Mouse (Mus musculus) adrenal gland, postnatal 36 days (tissue): ENCODE measurements at regions not wholly inside any gene's neighbourhood (a gene's known extent, or its start where the extent isn't known, plus 50 kb on each side); places are given as distances from the start of the nearest gene placed in this dataset.

Experiments
- DNase-seq, 2 experiments: peaks; one replicate each; pipeline ENCODE4 v3.0.0; 2021; ENCODE audit warnings: mixed read lengths in 1 of 2

DNA sequence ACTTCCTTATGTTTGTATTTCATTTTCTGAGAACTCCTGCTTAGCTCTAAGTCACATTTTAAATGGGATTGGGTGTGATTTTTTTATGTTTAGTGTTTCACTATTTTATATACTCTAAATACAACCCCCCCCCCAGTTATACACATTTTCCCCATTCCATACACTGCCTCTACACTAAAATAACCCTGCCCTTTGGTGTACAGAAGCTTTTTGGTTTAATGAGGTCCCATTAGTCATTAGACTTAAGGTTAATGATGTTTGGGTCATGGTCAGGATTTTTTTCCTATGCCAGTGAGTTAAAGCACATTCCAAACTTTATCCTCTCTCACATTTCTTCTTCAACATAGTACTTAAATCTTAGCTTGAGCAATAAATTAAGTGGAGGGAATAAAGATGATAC is 149.2 kb downstream of the Tinag start:
- DNase-seq = no peak

- DNase-seq = no peak
Measured at GRCm38 (mm10) chr9:76881830-76882229, 163.8 kb downstream of the Tinag start.

DNA sequence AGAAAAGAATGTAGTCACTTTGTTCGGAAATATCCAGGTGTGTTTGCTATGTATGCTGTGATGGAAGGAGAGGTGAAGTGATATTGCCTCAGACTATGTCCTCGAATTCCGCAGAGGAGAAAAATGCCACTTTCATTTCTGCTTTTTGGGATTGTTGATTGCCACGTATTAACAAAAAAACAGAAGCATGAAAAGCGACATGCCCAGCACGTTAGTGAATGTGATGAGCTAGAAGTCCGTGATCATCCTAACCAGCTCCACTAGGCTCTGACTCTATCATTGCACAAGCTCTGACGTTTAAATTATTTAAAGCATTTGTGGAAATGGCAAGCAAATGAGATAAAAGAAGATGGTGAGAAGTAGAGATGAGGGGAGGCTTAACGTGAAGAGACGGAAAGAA is 169.6 kb downstream of the Tinag start:
- no peak for DNase-seq

DNA sequence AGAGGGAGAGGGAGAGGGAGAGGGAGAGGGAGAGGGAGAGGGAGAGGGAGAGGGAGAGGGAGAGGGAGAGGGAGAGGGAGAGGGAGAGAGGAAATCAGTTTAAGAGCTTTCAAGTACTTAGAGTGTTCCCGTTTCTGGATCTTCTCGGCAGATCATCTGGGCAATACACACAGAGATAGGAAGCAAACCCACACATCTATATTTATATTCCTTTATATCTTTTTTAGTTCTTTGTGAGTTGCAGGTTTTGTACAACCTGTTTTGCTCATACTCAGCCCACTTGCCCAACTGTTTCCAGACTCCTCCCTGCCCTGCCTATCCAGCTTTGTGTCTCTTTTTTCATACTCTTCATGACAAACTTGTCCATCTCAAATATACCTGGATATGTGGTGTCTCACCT is 173.2 kb downstream of the Tinag start:
- no peak for DNase-seq

DNA sequence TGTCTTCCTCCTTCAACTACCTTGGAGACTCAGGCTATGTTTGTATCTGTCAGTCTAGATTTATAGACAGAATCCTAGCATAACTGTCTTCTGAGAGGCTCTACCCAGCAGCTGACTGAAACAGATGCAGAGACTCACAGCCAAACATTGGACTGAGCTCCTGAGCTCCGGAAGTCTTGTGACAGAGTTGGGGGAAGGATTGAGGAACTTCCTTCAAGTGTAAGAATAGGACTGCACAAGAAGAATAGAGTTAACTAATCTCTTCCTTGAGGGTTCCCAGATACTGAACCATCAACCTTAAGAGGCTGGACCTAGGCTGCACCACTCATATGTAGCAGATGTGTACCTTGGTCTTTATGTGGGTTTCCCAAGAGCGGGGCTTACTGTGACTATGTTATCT is 176.0 kb downstream of the Tinag start:
- DNase-seq = no peak

- DNase-seq = no peak
Measured at GRCm38 (mm10) chr9:76868633-76869032, 177.0 kb downstream of the Tinag start.

DNA sequence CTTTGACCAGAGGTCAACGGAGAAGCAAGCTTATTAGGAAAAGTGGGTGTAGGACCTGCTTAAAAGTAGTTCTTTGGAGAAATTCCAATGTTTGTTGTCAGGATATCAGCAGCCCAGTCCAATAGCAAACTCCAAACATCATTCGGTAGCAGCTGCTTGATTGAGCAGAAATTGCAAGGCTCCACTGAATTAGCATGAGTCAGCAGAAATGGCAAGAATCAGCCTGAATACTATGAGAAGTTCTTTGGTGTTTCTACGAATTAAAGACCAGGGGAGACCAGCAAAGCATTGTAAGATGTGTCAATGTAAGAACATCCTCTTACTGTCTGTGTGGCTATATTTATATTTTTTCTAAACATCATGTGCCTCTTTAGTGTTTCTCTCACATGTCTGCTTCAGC is 223.4 kb downstream of the Tinag start:
- DNase-seq = no peak

GRCm38 (mm10) chr9:76794951-76795350 is 228.0 kb upstream of the Fam83b start:
- DNase-seq = no peak

GRCm38 (mm10) chr9:76788654-76789053 is 221.7 kb upstream of the Fam83b start:
- DNase-seq = peak; percentile 62 to 76
